Mouse (Mus musculus): Measurements from ENCODE around the gene Sipa1l1. TPM values are rescaled to one million over a fixed set of nuclear protein-coding genes. Genes with fewer than 3 reads are reported as not detected.
"Not testable (repeated sequence)": the region's sequence is repeated elsewhere in the genome, so short reads cannot be mapped to it uniquely, and the experiment has no call there.

Sipa1l1 gene
- polyA plus RNA-seq, 1 experiment from 2014 or later: 25.9 TPM

DNA sequence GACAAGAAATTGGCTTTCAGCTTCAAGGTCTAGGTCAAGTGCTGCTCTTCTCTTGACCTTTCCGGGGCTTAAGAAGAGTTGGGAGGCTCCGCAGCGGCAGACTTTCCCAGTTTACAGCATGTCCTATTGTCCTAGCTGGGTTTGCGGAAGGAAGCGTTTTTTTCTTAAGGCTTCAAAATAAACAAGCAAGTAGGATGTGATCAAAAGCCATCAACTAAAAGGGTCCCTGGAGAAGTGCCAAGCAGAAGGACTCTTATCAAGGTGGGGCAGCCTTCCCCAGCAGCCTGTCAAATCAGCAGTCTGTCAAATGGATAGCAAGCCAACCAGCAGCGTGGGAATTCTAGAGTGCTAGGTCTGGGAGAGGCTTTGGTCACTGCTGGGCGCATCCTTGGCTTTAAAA lies 320.5 kb downstream of the Sipa1l1 start:
- no peak overlapping the region for H3K27ac ChIP-seq (ENCODE audit: low read length)
- H3K4me1 ChIP-seq (replicated peaks; ENCODE audit: control insufficient read depth, insufficient read depth, low read length): no peaks in the 10 kb centered on the region
- H3K4me2 ChIP-seq (ENCODE audit: low read depth, low read length): no peak overlapping the region
- no peaks in the 10 kb centered on the region for H3K36me3 ChIP-seq (ENCODE audit: control insufficient read depth, insufficient read depth, low read length)
- ATAC-seq (ENCODE audit: low read depth): peak; percentile 73
- no peaks in the 10 kb centered on the region for H3K9me3 ChIP-seq (ENCODE audit: control insufficient read depth, low read length)
- H3K27me3 ChIP-seq (ENCODE audit: control insufficient read depth, insufficient read depth, low read depth, low read length): no peaks in the 10 kb centered on the region
- no peak overlapping the region for H3K4me3 ChIP-seq (ENCODE audit: low read length)
- H3K9ac ChIP-seq (ENCODE audit: low read length): no peak overlapping the region
- WGBS: 22% methylated on average over 7 of the region's 7 CpGs

DNA sequence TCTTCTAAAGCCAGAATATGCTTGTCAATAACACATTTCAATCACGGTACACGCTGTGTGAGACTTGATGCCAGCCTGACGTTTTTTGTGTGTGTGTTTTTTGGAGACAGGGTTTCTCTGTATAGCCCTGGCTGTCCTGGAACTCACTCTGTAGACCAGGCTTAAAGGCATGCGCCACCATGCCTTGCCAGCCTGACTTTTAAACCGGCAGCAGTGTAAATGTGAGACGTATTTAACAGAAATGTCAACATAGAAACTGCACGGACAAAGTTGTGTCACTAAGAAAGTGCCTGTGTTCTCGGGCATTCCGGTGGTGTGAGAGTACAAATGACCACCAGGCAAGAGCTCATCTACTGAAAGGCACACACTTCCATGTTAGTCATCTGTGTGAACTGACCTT lies 323.3 kb downstream of the Sipa1l1 start:
- 50% methylated on average over 9 of the region's 9 CpGs for WGBS
- Histone ChIP-seq H3K9me3 (ENCODE audit: control insufficient read depth, low read length) (no peaks in the 10 kb centered on the region), H3K9ac (ENCODE audit: low read length) (no peak overlapping the region), H3K4me3 (ENCODE audit: low read length) (no peak overlapping the region), H3K4me1 (replicated peaks; ENCODE audit: control insufficient read depth, insufficient read depth, low read length) (no peaks in the 10 kb centered on the region), H3K4me2 (ENCODE audit: low read depth, low read length) (no peak overlapping the region), H3K36me3 (ENCODE audit: control insufficient read depth, insufficient read depth, low read length) (no peaks in the 10 kb centered on the region), H3K27me3 (ENCODE audit: control insufficient read depth, insufficient read depth, low read depth, low read length) (no peaks in the 10 kb centered on the region), H3K27ac (ENCODE audit: low read length) (no peak overlapping the region)
- no peak for ATAC-seq (ENCODE audit: low read depth)

DNA sequence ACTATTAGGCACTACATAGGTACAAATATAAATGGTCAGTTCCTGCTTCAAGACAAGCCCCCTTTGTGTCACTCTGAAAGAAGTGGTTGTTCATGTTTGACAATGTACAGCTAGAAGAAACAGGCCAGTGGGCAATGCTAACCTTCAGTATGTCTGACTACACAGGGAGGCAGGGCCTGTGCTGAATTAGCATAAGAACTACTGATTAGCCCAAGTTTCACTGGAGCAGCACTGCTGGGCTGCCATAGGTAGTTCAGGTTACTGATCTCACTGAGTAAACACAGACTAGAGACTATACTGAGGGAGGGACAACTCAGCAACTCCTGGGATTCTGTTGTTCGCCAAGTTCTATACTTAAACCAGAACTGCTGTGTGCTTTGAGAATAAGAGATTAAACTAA lies 324.1 kb downstream of the Sipa1l1 start:
- H3K36me3 ChIP-seq (ENCODE audit: control insufficient read depth, insufficient read depth, low read length); H3K9me3 ChIP-seq (ENCODE audit: control insufficient read depth, low read length); H3K9ac ChIP-seq (ENCODE audit: low read length); H3K4me2 ChIP-seq (ENCODE audit: low read depth, low read length); H3K27ac ChIP-seq (ENCODE audit: low read length); H3K4me3 ChIP-seq (ENCODE audit: low read length); H3K4me1 ChIP-seq (replicated peaks; ENCODE audit: control insufficient read depth, insufficient read depth, low read length); H3K27me3 ChIP-seq (ENCODE audit: control insufficient read depth, insufficient read depth, low read depth, low read length): not testable (repeated sequence)
- WGBS: 10% methylated on average over 1 of the region's 1 CpGs
- peak; percentile 73 for ATAC-seq (ENCODE audit: low read depth)

DNA sequence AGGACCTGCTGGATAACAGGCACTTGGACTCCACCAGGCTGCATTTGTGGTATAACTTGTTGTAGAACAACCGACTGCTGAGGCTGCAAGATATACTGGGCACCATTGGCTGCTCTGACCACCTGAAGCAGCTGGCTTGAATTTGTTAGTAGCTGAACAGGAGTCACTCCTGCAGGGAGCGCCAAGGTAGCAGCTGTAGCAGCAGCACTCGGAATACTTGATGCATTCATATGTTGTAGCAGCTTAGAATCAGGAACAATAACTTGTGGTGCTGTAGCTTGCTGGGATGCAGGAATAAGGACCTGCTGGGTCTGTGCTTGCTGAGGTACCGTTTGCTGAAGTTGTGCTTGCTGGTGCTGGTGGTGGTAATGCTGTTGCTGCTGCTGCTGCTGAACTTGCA lies 326.8 kb downstream of the Sipa1l1 start:
- Histone ChIP-seq H3K9ac (ENCODE audit: low read length) (no peak overlapping the region), H3K4me1 (replicated peaks; ENCODE audit: control insufficient read depth, insufficient read depth, low read length) (no peaks in the 10 kb centered on the region), H3K4me3 (ENCODE audit: low read length) (no peak overlapping the region), H3K4me2 (ENCODE audit: low read depth, low read length) (no peak overlapping the region), H3K27ac (ENCODE audit: low read length) (no peak overlapping the region), H3K9me3 (ENCODE audit: control insufficient read depth, low read length) (no peaks in the 10 kb centered on the region), H3K36me3 (ENCODE audit: control insufficient read depth, insufficient read depth, low read length) (no peaks in the 10 kb centered on the region), H3K27me3 (ENCODE audit: control insufficient read depth, insufficient read depth, low read depth, low read length) (no peaks in the 10 kb centered on the region)
- ATAC-seq (ENCODE audit: low read depth): no peak
- 75% methylated on average over 4 of the region's 4 CpGs for WGBS

DNA sequence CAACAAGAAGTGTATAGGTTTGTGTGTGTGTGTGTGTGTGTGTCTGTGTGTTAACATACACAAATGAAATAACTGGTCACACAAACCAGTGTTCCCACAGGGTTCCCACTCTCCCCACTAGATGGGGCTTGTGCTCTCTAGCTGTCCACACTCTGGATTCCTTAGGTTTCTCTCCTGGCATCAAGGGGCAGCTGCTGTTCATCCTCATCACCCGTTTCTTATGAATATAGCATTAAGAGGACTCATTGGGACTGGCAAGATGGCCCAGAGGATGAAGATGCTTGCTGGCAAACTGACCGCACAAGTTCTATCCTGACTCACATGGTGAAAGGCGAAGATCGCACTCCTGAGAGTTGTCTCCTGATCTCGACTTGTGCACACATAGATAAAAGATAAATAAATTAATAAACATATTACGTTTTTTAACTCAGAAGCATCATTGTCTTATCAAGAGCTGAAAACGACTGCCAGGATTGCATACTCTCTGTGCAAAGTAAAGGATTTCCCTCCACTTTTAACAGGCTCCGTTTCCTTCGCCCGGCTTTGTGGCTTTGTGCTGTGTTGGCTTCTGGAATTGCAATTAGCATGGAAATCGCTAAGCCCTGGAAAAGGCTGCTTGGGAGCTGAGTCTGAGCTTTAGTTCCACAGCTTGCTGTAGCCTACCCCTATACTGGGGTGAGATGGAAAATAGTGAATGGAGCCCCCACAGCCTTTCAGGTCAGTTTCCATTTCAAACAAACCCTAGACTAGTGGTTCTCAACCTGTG lies 328.9 kb downstream of the Sipa1l1 start:
- Histone ChIP-seq H3K27ac (ENCODE audit: low read length) (no peak overlapping the region), H3K4me3 (ENCODE audit: low read length) (peak overlapping the region; percentile 11; the same call in 1 of the 2 replicates), H3K9ac (ENCODE audit: low read length) (no peak overlapping the region), H3K9me3 (ENCODE audit: control insufficient read depth, low read length) (no peaks in the 10 kb centered on the region), H3K4me1 (replicated peaks; ENCODE audit: control insufficient read depth, insufficient read depth, low read length) (no peaks in the 10 kb centered on the region), H3K4me2 (ENCODE audit: low read depth, low read length) (peak overlapping the region; percentile 34), H3K36me3 (ENCODE audit: control insufficient read depth, insufficient read depth, low read length) (no peaks in the 10 kb centered on the region), H3K27me3 (ENCODE audit: control insufficient read depth, insufficient read depth, low read depth, low read length) (no peaks in the 10 kb centered on the region)
- ATAC-seq (ENCODE audit: low read depth): peak; percentile 49; the same call in 1 of the 2 replicates
- 35% methylated on average over 11 of the region's 11 CpGs for WGBS

DNA sequence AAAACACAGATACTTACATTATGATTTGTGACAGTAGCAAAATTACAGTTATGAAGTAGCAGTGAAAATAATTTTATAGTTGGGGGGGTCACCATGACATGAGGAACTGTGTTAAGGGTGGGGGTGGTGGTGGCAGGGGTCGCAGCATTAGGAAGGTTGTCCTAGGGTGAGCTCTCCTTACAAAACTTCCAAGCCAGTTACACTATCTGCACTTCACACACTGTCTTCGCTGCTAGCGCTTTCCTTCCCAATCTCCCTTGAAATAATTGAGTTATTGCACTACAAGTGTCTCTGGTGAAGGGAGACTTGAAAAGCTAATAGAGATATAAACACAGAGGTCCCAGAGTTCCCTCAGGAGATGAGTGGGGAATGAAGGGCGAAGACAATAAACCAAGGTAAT lies 329.6 kb downstream of the Sipa1l1 start:
- 81% methylated on average over 4 of the region's 4 CpGs for WGBS
- H3K36me3 ChIP-seq (ENCODE audit: control insufficient read depth, insufficient read depth, low read length): no peaks in the 10 kb centered on the region
- no peaks in the 10 kb centered on the region for H3K9me3 ChIP-seq (ENCODE audit: control insufficient read depth, low read length)
- no peaks in the 10 kb centered on the region for H3K4me1 ChIP-seq (replicated peaks; ENCODE audit: control insufficient read depth, insufficient read depth, low read length)
- H3K4me2 ChIP-seq (ENCODE audit: low read depth, low read length): no peak overlapping the region
- H3K27me3 ChIP-seq (ENCODE audit: control insufficient read depth, insufficient read depth, low read depth, low read length): no peaks in the 10 kb centered on the region
- no peak overlapping the region for H3K27ac ChIP-seq (ENCODE audit: low read length)
- no peak overlapping the region for H3K9ac ChIP-seq (ENCODE audit: low read length)
- no peak for ATAC-seq (ENCODE audit: low read depth)
- H3K4me3 ChIP-seq (ENCODE audit: low read length): no peak overlapping the region

DNA sequence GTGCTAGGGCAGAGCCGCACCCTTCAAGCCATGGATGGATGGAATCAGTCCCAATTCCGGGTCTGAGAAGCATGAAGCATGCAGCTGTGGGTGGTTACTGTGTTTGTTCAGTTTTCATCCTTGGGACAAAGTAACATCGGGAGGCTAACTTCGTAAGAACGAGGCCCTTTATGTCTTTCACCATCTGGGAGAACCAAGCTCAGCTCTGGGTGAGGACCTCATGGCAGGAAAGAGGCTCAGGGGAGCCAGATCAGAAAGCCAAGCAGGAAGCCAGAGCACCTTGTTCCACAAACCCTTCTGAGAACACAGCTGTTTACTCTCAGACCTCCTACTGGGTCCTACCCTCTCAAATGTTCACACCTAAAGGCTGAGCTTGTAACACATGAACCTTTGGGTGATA lies 330.6 kb downstream of the Sipa1l1 start:
- WGBS: 88% methylated on average over 5 of the region's 5 CpGs
- Histone ChIP-seq H3K9ac (ENCODE audit: low read length) (no peak overlapping the region), H3K27ac (ENCODE audit: low read length) (no peak overlapping the region), H3K4me3 (ENCODE audit: low read length) (no peak overlapping the region), H3K4me1 (replicated peaks; ENCODE audit: control insufficient read depth, insufficient read depth, low read length) (no peaks in the 10 kb centered on the region), H3K4me2 (ENCODE audit: low read depth, low read length) (no peak overlapping the region), H3K36me3 (ENCODE audit: control insufficient read depth, insufficient read depth, low read length) (no peaks in the 10 kb centered on the region), H3K27me3 (ENCODE audit: control insufficient read depth, insufficient read depth, low read depth, low read length) (no peaks in the 10 kb centered on the region), H3K9me3 (ENCODE audit: control insufficient read depth, low read length) (no peaks in the 10 kb centered on the region)
- no peak for ATAC-seq (ENCODE audit: low read depth)

Measured in lung, embryonic 16.5 days (tissue).